ENCODE assay signal across 11 mouse cellular contexts in the genomic region with DNA sequence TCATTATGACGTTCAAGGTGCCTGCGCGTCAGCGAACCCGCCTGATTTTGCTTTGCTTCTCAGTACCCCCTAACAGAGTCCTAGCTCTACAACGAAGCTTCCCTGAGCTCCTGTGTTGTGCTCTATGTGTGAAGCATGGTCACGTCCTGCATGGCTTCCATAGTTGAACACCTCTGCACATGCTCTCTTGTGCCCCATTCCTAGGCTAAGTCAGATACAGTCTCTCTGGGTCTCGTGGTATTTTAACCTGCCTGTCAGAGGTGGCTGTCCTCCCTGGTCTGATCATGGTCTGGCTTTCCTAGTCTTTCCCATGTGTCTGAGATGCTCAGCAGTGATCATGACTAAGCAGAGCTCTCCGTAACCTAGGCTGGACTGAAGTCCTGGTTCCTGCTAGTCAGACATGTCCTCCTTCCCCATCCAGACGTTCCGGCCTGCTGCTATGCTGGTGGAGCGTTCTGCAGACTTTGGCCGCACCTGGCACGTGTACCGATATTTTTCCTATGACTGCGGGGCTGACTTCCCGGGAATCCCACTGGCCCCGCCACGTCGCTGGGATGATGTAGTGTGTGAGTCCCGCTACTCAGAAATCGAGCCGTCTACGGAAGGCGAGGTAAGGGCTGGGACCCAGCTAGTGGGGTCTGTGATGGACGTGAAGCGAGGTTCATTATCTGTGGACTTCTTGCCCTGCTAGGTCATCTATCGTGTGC. TPM values are rescaled to one million over a fixed set of nuclear protein-coding genes. Genes with fewer than 3 reads are reported as not detected.
DNase-seq lines count a peak whose midpoint lies in the region; ATAC-seq and TF ChIP-seq lines count a peak whose summit lies in the region.
"Had no signal": no experiment of that assay in that cellular context is flagged by ENCODE, and none has a peak within 500 bp of the region (broad histone marks: within the 10 kb centered on the region; RNA-seq: fewer than 3 reads in every experiment).

No protein-coding gene starts in this region.

- no peak for TF ChIP-seq CTCF in midbrain, postnatal 0 days (IDR thresholded peaks at IDR 0.05)
- no peak for TF ChIP-seq CTCF in stomach, postnatal 0 days (IDR thresholded peaks at IDR 0.05; ENCODE audit: low read depth)

- no peaks in the 10 kb centered on the region for H3K27me3 ChIP-seq in heart, embryonic 11.5 days (ENCODE audit: control insufficient read depth, insufficient read depth, low read length)
- H3K27me3 ChIP-seq in midbrain, embryonic 11.5 days (ENCODE audit: control insufficient read depth, insufficient read depth, low read length) = no peaks in the 10 kb centered on the region
- H3K27me3 ChIP-seq in midbrain, postnatal 0 days (ENCODE audit: insufficient read depth, low read length) = no peaks in the 10 kb centered on the region
- H3K27me3 ChIP-seq in intestine, embryonic 15.5 days (replicated peaks) = no peaks in the 10 kb centered on the region
- no peaks in the 10 kb centered on the region for H3K27me3 ChIP-seq in stomach, postnatal 0 days (ENCODE audit: control insufficient read depth, insufficient read depth, low read length)

- H3K9ac ChIP-seq in heart, embryonic 11.5 days (ENCODE audit: low read depth, low read length) = peak overlapping the region; percentile 39; the same call in 1 of the 2 replicates
- no peak overlapping the region for H3K9ac ChIP-seq in midbrain, embryonic 11.5 days (ENCODE audit: low read length)
- H3K9ac ChIP-seq in midbrain, postnatal 0 days (replicated peaks; ENCODE audit: low read length, poor library complexity, severe bottlenecking) = no peak overlapping the region
- H3K9ac ChIP-seq in intestine, embryonic 15.5 days = 0 out of 2 replicates have a peak overlapping the region, but pooled peaks have one; percentile 70
- peak overlapping the region; percentile 81 for H3K9ac ChIP-seq in stomach, postnatal 0 days (ENCODE audit: low read length)
- H3K9ac ChIP-seq: liver, embryonic 14.5 days had no signal

- TF ChIP-seq EP300 in stomach, postnatal 0 days (optimal IDR thresholded peaks at IDR 0.05) = no peak

- WGBS in heart, embryonic 11.5 days (ENCODE audit: insufficient replicate concordance) = 87% methylated on average over 28 of the region's 28 CpGs
- 93% methylated on average over 28 of the region's 28 CpGs for WGBS in midbrain, embryonic 11.5 days
- 92% methylated on average over 28 of the region's 28 CpGs for WGBS in midbrain, postnatal 0 days
- WGBS in intestine, embryonic 15.5 days = 91% methylated on average over 28 of the region's 28 CpGs
- WGBS in stomach, postnatal 0 days = 91% methylated on average over 28 of the region's 28 CpGs

- DNase-seq in heart, postnatal 36 days = no peak
- peak; percentile 60 for DNase-seq in midbrain, embryonic 11.5 days (ENCODE audit: low spot score, missing footprints)
- DNase-seq in midbrain, postnatal 0 days (ENCODE audit: low spot score) = no peak
- no peak for DNase-seq in stomach, postnatal 0 days (ENCODE audit: low spot score)
- no peak for DNase-seq in adrenal gland, postnatal 10 days
- DNase-seq in layer of hippocampus, adult 9-11 months = no peak
- DNase-seq: gastrocnemius, postnatal 14 days; right cerebral cortex, postnatal 14 days had no signal

- H3K36me3 ChIP-seq in heart, embryonic 11.5 days (ENCODE audit: control insufficient read depth, insufficient read depth, low read length) = peaks cover 28% of the 10 kb centered on the region
- H3K36me3 ChIP-seq in midbrain, embryonic 11.5 days (ENCODE audit: control insufficient read depth, insufficient read depth, low read length) = 0 out of 2 replicates have a peak, but pooled peaks cover 2% of the 10 kb centered on the region
- no peaks in the 10 kb centered on the region for H3K36me3 ChIP-seq in midbrain, postnatal 0 days (ENCODE audit: insufficient read depth, low read length)
- peaks cover 30% of the 10 kb centered on the region for H3K36me3 ChIP-seq in intestine, embryonic 15.5 days
- peaks cover 16% of the 10 kb centered on the region for H3K36me3 ChIP-seq in stomach, postnatal 0 days (ENCODE audit: control insufficient read depth, insufficient read depth, low read length)

- H3K9me3 ChIP-seq in heart, embryonic 11.5 days (replicated peaks; ENCODE audit: control insufficient read depth, low read length) = no peaks in the 10 kb centered on the region
- no peaks in the 10 kb centered on the region for H3K9me3 ChIP-seq in midbrain, embryonic 11.5 days (ENCODE audit: control insufficient read depth, low read length)
- H3K9me3 ChIP-seq in midbrain, postnatal 0 days (ENCODE audit: low read length) = no peaks in the 10 kb centered on the region
- no peaks in the 10 kb centered on the region for H3K9me3 ChIP-seq in intestine, embryonic 15.5 days
- H3K9me3 ChIP-seq in stomach, postnatal 0 days (ENCODE audit: control insufficient read depth, low read length) = no peaks in the 10 kb centered on the region

- H3K4me3 ChIP-seq in heart, embryonic 11.5 days (ENCODE audit: low read depth, low read length) = peak overlapping the region; percentile 56
- H3K4me3 ChIP-seq in midbrain, embryonic 11.5 days (ENCODE audit: low read depth, low read length) = no peak overlapping the region
- no peak overlapping the region for H3K4me3 ChIP-seq in midbrain, postnatal 0 days (ENCODE audit: low read depth, low read length)
- H3K4me3 ChIP-seq in intestine, embryonic 15.5 days (replicated peaks) = peak overlapping the region; percentile 59; the same call in 1 of the 2 replicates
- peak overlapping the region; percentile 48; the same call in 1 of the 2 replicates for H3K4me3 ChIP-seq in stomach, postnatal 0 days (ENCODE audit: low read depth, low read length)

- 0 out of 2 replicates have a peak overlapping the region, but pooled peaks have one; percentile 22 for H3K27ac ChIP-seq in heart, embryonic 11.5 days (ENCODE audit: low read depth, low read length)
- no peak overlapping the region for H3K27ac ChIP-seq in midbrain, embryonic 11.5 days (ENCODE audit: low read depth, low read length)
- H3K27ac ChIP-seq in midbrain, postnatal 0 days (ENCODE audit: low read depth, low read length) = no peak overlapping the region
- no peak overlapping the region for H3K27ac ChIP-seq in intestine, embryonic 15.5 days
- H3K27ac ChIP-seq in stomach, postnatal 0 days (replicated peaks) = no peak overlapping the region
- H3K27ac ChIP-seq: liver, embryonic 14.5 days had no signal

- intact Hi-C loops in heart, postnatal 36 days (cut with DNase I) = loop anchor here (2.0 kb wide), 1 partner anchor 36 kb away; a partner anchor contains a TSS

- H3K4me2 ChIP-seq in heart, embryonic 11.5 days = peak overlapping the region; percentile 66
- no peak overlapping the region for H3K4me2 ChIP-seq in midbrain, embryonic 11.5 days
- no peak overlapping the region; the same call in 1 of the 2 replicates for H3K4me2 ChIP-seq in midbrain, postnatal 0 days (ENCODE audit: low read depth, low read length, poor library complexity, severe bottlenecking)
- peak overlapping the region; percentile 69 for H3K4me2 ChIP-seq in intestine, embryonic 15.5 days (replicated peaks)
- peak overlapping the region; percentile 87 for H3K4me2 ChIP-seq in stomach, postnatal 0 days (replicated peaks; ENCODE audit: low read depth)

- H3K4me1 ChIP-seq in heart, embryonic 11.5 days (ENCODE audit: control insufficient read depth, insufficient read depth, low read length) = peaks cover 20% of the 10 kb centered on the region
- H3K4me1 ChIP-seq in midbrain, embryonic 11.5 days (ENCODE audit: control insufficient read depth, insufficient read depth, low read length) = peaks cover 16% of the 10 kb centered on the region
- peaks cover 16% of the 10 kb centered on the region; the same call in 1 of the 2 replicates for H3K4me1 ChIP-seq in midbrain, postnatal 0 days (ENCODE audit: insufficient read depth, low read length)
- peaks cover 15% of the 10 kb centered on the region for H3K4me1 ChIP-seq in intestine, embryonic 15.5 days (replicated peaks)
- H3K4me1 ChIP-seq in stomach, postnatal 0 days (replicated peaks; ENCODE audit: control insufficient read depth, insufficient read depth) = peaks cover 2% of the 10 kb centered on the region; the same call in 1 of the 2 replicates

- no peak for ATAC-seq in heart, embryonic 11.5 days (replicated peaks; ENCODE audit: insufficient number of reproducible peaks, low FRiP score, low TSS enrichment)
- ATAC-seq in midbrain, embryonic 11.5 days (ENCODE audit: low FRiP score) = no peak
- no peak for ATAC-seq in midbrain, postnatal 0 days (ENCODE audit: low FRiP score)
- no peak for ATAC-seq in intestine, embryonic 15.5 days
- ATAC-seq in stomach, postnatal 0 days (ENCODE audit: low FRiP score, low TSS enrichment) = no peak

RNA-seq across cellular contexts. Expression of a gene that starts 1.4 kb away (rescaled TPM):
- polyA plus RNA-seq in heart, embryonic 11.5 days (2014; fragmentation: Nextera tagmentation; extraction: Ambion mirVana) = 22.7 and 30.4 TPM in 2 replicates
- total RNA-seq in heart, postnatal 36 days (2021) = 100 to 1,000 TPM; 344 to 366 TPM
- 20.1 and 21.4 TPM in 2 replicates for polyA plus RNA-seq in midbrain, embryonic 11.5 days (2014; fragmentation: Nextera tagmentation; extraction: Ambion mirVana)
- 56.5 and 169 TPM in 2 replicates for total RNA-seq in midbrain, postnatal 0 days (2014; rRNA removed)
- polyA plus RNA-seq in midbrain, postnatal 0 days (2015; fragmentation: Nextera tagmentation; extraction: Ambion mirVana) = 15.8 and 18.5 TPM in 2 replicates
- 29.5 and 35.0 TPM in 2 replicates for polyA plus RNA-seq in intestine, embryonic 15.5 days (2015; fragmentation: Nextera tagmentation; extraction: Ambion mirVana)
- polyA plus RNA-seq in stomach, postnatal 0 days (2015; fragmentation: Nextera tagmentation; extraction: Ambion mirVana) = 19.2 and 21.8 TPM in 2 replicates
- total RNA-seq in adrenal gland, postnatal 10 days (2021) = 100 to 1,000 TPM; 108 to 131 TPM

RNA-seq across cellular contexts. Expression of a gene that starts 9.4 kb away (rescaled TPM):
- polyA plus RNA-seq in heart, embryonic 11.5 days (2014; fragmentation: Nextera tagmentation; extraction: Ambion mirVana) = 48.9 and 57.4 TPM in 2 replicates
- total RNA-seq in heart, postnatal 36 days (2021) = 100 to 1,000 TPM in 1 of 2 experiments, 10 to 100 TPM in 1; 99.1 to 105 TPM
- polyA plus RNA-seq in midbrain, embryonic 11.5 days (2014; fragmentation: Nextera tagmentation; extraction: Ambion mirVana) = 62.2 and 63.0 TPM in 2 replicates
- 86.5 and 113 TPM in 2 replicates for total RNA-seq in midbrain, postnatal 0 days (2014; rRNA removed)
- 48.2 and 50.7 TPM in 2 replicates for polyA plus RNA-seq in midbrain, postnatal 0 days (2015; fragmentation: Nextera tagmentation; extraction: Ambion mirVana)
- polyA plus RNA-seq in intestine, embryonic 15.5 days (2015; fragmentation: Nextera tagmentation; extraction: Ambion mirVana) = 49.5 and 52.4 TPM in 2 replicates
- polyA plus RNA-seq in stomach, postnatal 0 days (2015; fragmentation: Nextera tagmentation; extraction: Ambion mirVana) = 22.2 and 22.7 TPM in 2 replicates
- 100 to 1,000 TPM; 124 to 156 TPM for total RNA-seq in adrenal gland, postnatal 10 days (2021)

RNA-seq across cellular contexts. Expression of a gene that starts 19.6 kb away (rescaled TPM):
- polyA plus RNA-seq in heart, embryonic 11.5 days (2014; fragmentation: Nextera tagmentation; extraction: Ambion mirVana) = 58.1 and 71.8 TPM in 2 replicates
- total RNA-seq in heart, postnatal 36 days (2021) = 1 to 10 TPM; 6.8 to 8.9 TPM
- 34.4 and 36.2 TPM in 2 replicates for polyA plus RNA-seq in midbrain, embryonic 11.5 days (2014; fragmentation: Nextera tagmentation; extraction: Ambion mirVana)
- total RNA-seq in midbrain, postnatal 0 days (2014; rRNA removed) = 82.4 and 86.3 TPM in 2 replicates
- 56.1 and 59.2 TPM in 2 replicates for polyA plus RNA-seq in midbrain, postnatal 0 days (2015; fragmentation: Nextera tagmentation; extraction: Ambion mirVana)
- 48.7 and 54.2 TPM in 2 replicates for polyA plus RNA-seq in intestine, embryonic 15.5 days (2015; fragmentation: Nextera tagmentation; extraction: Ambion mirVana)
- 37.2 and 46.7 TPM in 2 replicates for polyA plus RNA-seq in stomach, postnatal 0 days (2015; fragmentation: Nextera tagmentation; extraction: Ambion mirVana)
- 10 to 100 TPM; 25.6 to 34.8 TPM for total RNA-seq in adrenal gland, postnatal 10 days (2021)

RNA-seq across cellular contexts. Expression of a gene that starts 20.6 kb away (rescaled TPM):
- polyA plus RNA-seq in heart, embryonic 11.5 days (2014; fragmentation: Nextera tagmentation; extraction: Ambion mirVana) = 34.6 and 46.9 TPM in 2 replicates
- total RNA-seq in heart, postnatal 36 days (2021) = 10 to 100 TPM; 22.9 to 24.1 TPM
- 48.1 and 48.6 TPM in 2 replicates for polyA plus RNA-seq in midbrain, embryonic 11.5 days (2014; fragmentation: Nextera tagmentation; extraction: Ambion mirVana)
- total RNA-seq in midbrain, postnatal 0 days (2014; rRNA removed) = 37.3 and 39.8 TPM in 2 replicates
- polyA plus RNA-seq in midbrain, postnatal 0 days (2015; fragmentation: Nextera tagmentation; extraction: Ambion mirVana) = 56.8 and 61.2 TPM in 2 replicates
- polyA plus RNA-seq in intestine, embryonic 15.5 days (2015; fragmentation: Nextera tagmentation; extraction: Ambion mirVana) = 51.2 and 53.9 TPM in 2 replicates
- polyA plus RNA-seq in stomach, postnatal 0 days (2015; fragmentation: Nextera tagmentation; extraction: Ambion mirVana) = 29.7 and 32.2 TPM in 2 replicates
- 10 to 100 TPM; 39.3 to 43.6 TPM for total RNA-seq in adrenal gland, postnatal 10 days (2021)

RNA-seq across cellular contexts. Expression of a gene that starts 26.5 kb away (rescaled TPM):
- polyA plus RNA-seq in heart, embryonic 11.5 days (2014; fragmentation: Nextera tagmentation; extraction: Ambion mirVana) = 86.7 and 89.6 TPM in 2 replicates
- 10 to 100 TPM; 78.8 to 82.3 TPM for total RNA-seq in heart, postnatal 36 days (2021)
- 103 TPM in 2 replicates for polyA plus RNA-seq in midbrain, embryonic 11.5 days (2014; fragmentation: Nextera tagmentation; extraction: Ambion mirVana)
- total RNA-seq in midbrain, postnatal 0 days (2014; rRNA removed) = 107 and 146 TPM in 2 replicates
- 62.0 and 62.6 TPM in 2 replicates for polyA plus RNA-seq in midbrain, postnatal 0 days (2015; fragmentation: Nextera tagmentation; extraction: Ambion mirVana)
- 105 and 106 TPM in 2 replicates for polyA plus RNA-seq in intestine, embryonic 15.5 days (2015; fragmentation: Nextera tagmentation; extraction: Ambion mirVana)
- 66.4 and 70.6 TPM in 2 replicates for polyA plus RNA-seq in stomach, postnatal 0 days (2015; fragmentation: Nextera tagmentation; extraction: Ambion mirVana)
- total RNA-seq in adrenal gland, postnatal 10 days (2021) = 100 to 1,000 TPM; 137 to 147 TPM

Comparison
In these comparisons a context has a peak if more than half of its experiments do, and no peak if none do; other contexts are left out.
1. H3K4me2 ChIP-seq: peak in heart, embryonic 11.5 days (single experiment), intestine, embryonic 15.5 days (single experiment) and stomach, postnatal 0 days (single experiment); none in midbrain, embryonic 11.5 days (single experiment) and midbrain, postnatal 0 days (single experiment).
2. H3K4me3 ChIP-seq: peak in heart, embryonic 11.5 days (single experiment), intestine, embryonic 15.5 days (single experiment) and stomach, postnatal 0 days (single experiment); none in midbrain, embryonic 11.5 days (single experiment) and midbrain, postnatal 0 days (single experiment).
3. H3K9ac ChIP-seq: peak in heart, embryonic 11.5 days (single experiment), intestine, embryonic 15.5 days (single experiment) and stomach, postnatal 0 days (single experiment); none in midbrain, embryonic 11.5 days (single experiment) and midbrain, postnatal 0 days (single experiment).